Mouse (Mus musculus) kidney, postnatal 4 days (tissue): Measurements from ENCODE around the gene Srcin1.

ENCODE experiments used
- DNase-seq, 2 experiments: peaks; one replicate each; pipeline ENCODE4 v3.0.0; 2021; ENCODE audit warnings: mixed read lengths in 2 of 2

The Srcin1 gene

DNA sequence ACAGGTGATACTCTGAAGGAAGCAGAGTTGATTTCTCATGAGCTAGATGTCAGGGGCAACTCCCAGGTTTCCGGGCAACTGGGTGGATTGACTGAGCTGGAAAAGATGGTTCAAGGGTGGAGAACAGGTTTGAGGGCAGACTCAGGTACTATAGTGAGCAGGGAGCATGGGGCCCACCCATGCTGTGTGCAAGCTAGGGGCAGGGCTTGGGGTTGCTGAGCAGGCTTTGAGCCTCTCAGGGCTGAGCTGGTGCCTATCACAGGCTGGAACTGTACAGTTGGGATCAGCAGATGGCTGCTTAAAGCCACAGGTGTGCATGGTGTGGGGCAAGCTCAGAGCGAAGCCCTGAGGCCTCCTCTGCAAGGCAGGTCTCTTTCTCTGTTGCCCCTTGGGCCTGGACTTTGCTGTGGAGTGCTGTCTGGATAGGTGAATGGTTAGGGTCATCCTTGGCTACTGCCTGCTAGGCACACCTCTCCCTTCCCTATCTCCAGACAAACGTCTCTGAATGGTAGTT, 114.6 kb downstream of the Srcin1 start:
- no peak for DNase-seq
